Mouse (Mus musculus) ES-Bruce4 (cell line): ENCODE measurements around the gene Klhdc8a. TPM values are rescaled to one million over a fixed set of nuclear protein-coding genes. Genes with fewer than 3 reads are reported as not detected.

Experiments used
- H3K27ac ChIP-seq: 2 replicates; pipeline ENCODE4 v1.5.1; 2012; ENCODE audit warnings: low read length, inconsistent platforms; ENCODE audit not compliant: insufficient read depth
- H3K27me3 ChIP-seq: 2 replicates; pipeline ENCODE4 v1.6.1; 2012; ENCODE audit warnings: mild to moderate bottlenecking, low read length, inconsistent platforms; ENCODE audit not compliant: control insufficient read depth, poor library complexity, insufficient read depth, severe bottlenecking
- H3K36me3 ChIP-seq: 2 replicates; pipeline ENCODE4 v1.6.1; 2012; ENCODE audit warnings: inconsistent platforms, mild to moderate bottlenecking, low read length, moderate library complexity; ENCODE audit not compliant: control insufficient read depth, poor library complexity, insufficient read depth, severe bottlenecking
- H3K4me1 ChIP-seq: one replicate; pipeline ENCODE4 v1.8.1; 2011; ENCODE audit warnings: low read length; ENCODE audit not compliant: control insufficient read depth, insufficient read depth
- H3K4me3 ChIP-seq: 2 replicates; pipeline ENCODE4 v1.5.1; 2011; ENCODE audit warnings: low read depth, mild to moderate bottlenecking, low read length
- H3K9ac ChIP-seq: 2 replicates; pipeline ENCODE4 v1.6.1; 2012; ENCODE audit warnings: low read depth, mild to moderate bottlenecking, inconsistent platforms; ENCODE audit not compliant: poor library complexity, severe bottlenecking
- H3K9me3 ChIP-seq: replicated peaks from 2 replicates; pipeline ENCODE4 v1.6.1; 2012; ENCODE audit warnings: mild to moderate bottlenecking, low read length, inconsistent platforms; ENCODE audit not compliant: control insufficient read depth, poor library complexity, insufficient read depth, severe bottlenecking
- CTCF ChIP-seq: IDR thresholded peaks from one replicate; pipeline ENCODE4 v1.8.1; 2011; ENCODE audit warnings: low read depth, low read length
- EP300 ChIP-seq: IDR thresholded peaks from 2 replicates; pipeline ENCODE4 v1.6.1; 2011; ENCODE audit warnings: low read depth, low read length; ENCODE audit not compliant: insufficient read depth
- POLR2A ChIP-seq: IDR thresholded peaks from one replicate; pipeline ENCODE4 v1.8.1; 2011; ENCODE audit warnings: low read length; ENCODE audit not compliant: insufficient read depth
- polyA plus RNA-seq: library from polyadenylated mRNA; stranded (reverse); fragments of >200 nt; gene quantifications from 2 replicates; pipeline ENCODE4 v1.2.4, GENCODE M21; 2011; ENCODE audit warnings: low read depth; ENCODE audit not compliant: missing spikeins, insufficient read depth, insufficient read length

Gene Klhdc8a
- polyA plus RNA-seq, 1 experiment, result 0.60 TPM

GRCm38 (mm10) chr1:132353389-132353788 is 55.0 kb downstream of the Klhdc8a start:
- TF ChIP-seq POLR2A, result no peak
- TF ChIP-seq EP300, result no peak
- TF ChIP-seq CTCF, result no peak
- no peak overlapping the region for H3K9ac ChIP-seq
- no peaks in the 10 kb centered on the region for H3K36me3 ChIP-seq
- no peaks in the 10 kb centered on the region for H3K27me3 ChIP-seq
- H3K4me3 ChIP-seq, result no peak overlapping the region
- no peaks in the 10 kb centered on the region for H3K4me1 ChIP-seq
- H3K27ac ChIP-seq, result no peak overlapping the region
- peaks cover 3% of the 10 kb centered on the region for H3K9me3 ChIP-seq

GRCm38 (mm10) chr1:132354234-132354633 is 55.8 kb downstream of the Klhdc8a start:
- TF ChIP-seq CTCF, result no peak
- Histone ChIP-seq H3K4me1 (no peaks in the 10 kb centered on the region), H3K9ac (no peak overlapping the region), H3K27me3 (no peaks in the 10 kb centered on the region), H3K27ac (no peak overlapping the region), H3K9me3 (peaks cover 3% of the 10 kb centered on the region), H3K4me3 (no peak overlapping the region), H3K36me3 (no peaks in the 10 kb centered on the region)

GRCm38 (mm10) chr1:132355162-132355601 is 56.8 kb downstream of the Klhdc8a start:
- H3K4me3 ChIP-seq, result no peak overlapping the region
- H3K9me3 ChIP-seq, result peaks cover 3% of the 10 kb centered on the region
- no peaks in the 10 kb centered on the region for H3K4me1 ChIP-seq
- H3K36me3 ChIP-seq, result no peaks in the 10 kb centered on the region
- TF ChIP-seq CTCF (no peak), POLR2A (no peak), EP300 (no peak)
- H3K27ac ChIP-seq, result no peak overlapping the region
- H3K9ac ChIP-seq, result no peak overlapping the region
- H3K27me3 ChIP-seq, result no peaks in the 10 kb centered on the region

- Histone ChIP-seq H3K27me3 (no peaks in the 10 kb centered on the region), H3K36me3 (no peaks in the 10 kb centered on the region), H3K9me3 (peaks cover 3% of the 10 kb centered on the region), H3K9ac (no peak overlapping the region), H3K4me3 (no peak overlapping the region), H3K27ac (no peak overlapping the region), H3K4me1 (no peaks in the 10 kb centered on the region)
- TF ChIP-seq CTCF (peak; percentile 95), EP300 (no peak)
These were observed 57.4 kb downstream of the Klhdc8a start for GRCm38 (mm10) chr1:132355841-132356242.

GRCm38 (mm10) chr1:132356841-132357240 is 58.4 kb downstream of the Klhdc8a start:
- TF ChIP-seq EP300 (no peak), POLR2A (no peak), CTCF (no peak)
- H3K27me3 ChIP-seq, result no peaks in the 10 kb centered on the region
- no peaks in the 10 kb centered on the region for H3K4me1 ChIP-seq
- no peak overlapping the region for H3K4me3 ChIP-seq
- no peaks in the 10 kb centered on the region for H3K9me3 ChIP-seq
- H3K27ac ChIP-seq, result no peak overlapping the region
- H3K36me3 ChIP-seq, result no peaks in the 10 kb centered on the region
- no peak overlapping the region for H3K9ac ChIP-seq

Other genes starting within 250 kb of the Klhdc8a start
- 0.44 TPM in 1 of 2 replicates, not detected in the other for gene Mfsd4a, start 230.6 kb upstream of the Klhdc8a start, polyA plus RNA-seq
- gene Cdk18, start 158.9 kb upstream of the Klhdc8a start, polyA plus RNA-seq, result 24.6 and 32.8 TPM in 2 replicates
- gene Lemd1, start 107.2 kb upstream of the Klhdc8a start, polyA plus RNA-seq, result 16.8 and 20.0 TPM in 2 replicates
- gene AC124108.1, start 107.2 kb upstream of the Klhdc8a start, polyA plus RNA-seq, result 7.6 and 7.7 TPM in 2 replicates
- gene Gm10188, start 68.9 kb upstream of the Klhdc8a start, polyA plus RNA-seq, result not detected in 2 replicates
- 20.0 and 21.7 TPM in 2 replicates for gene Nuak2, start 17.5 kb downstream of the Klhdc8a start, polyA plus RNA-seq
- gene Tmcc2, start 92.7 kb downstream of the Klhdc8a start, polyA plus RNA-seq, result 11.0 and 11.1 TPM in 2 replicates
- gene Dstyk, start 118.9 kb downstream of the Klhdc8a start, polyA plus RNA-seq, result 19.9 and 22.5 TPM in 2 replicates
- 72.9 and 85.4 TPM in 2 replicates for gene Rbbp5, start 178.7 kb downstream of the Klhdc8a start, polyA plus RNA-seq
- gene Tmem81, start 207.6 kb downstream of the Klhdc8a start, polyA plus RNA-seq, result 8.6 and 10.1 TPM in 2 replicates
- gene Cntn2, start 244.6 kb downstream of the Klhdc8a start, polyA plus RNA-seq, result 3.0 and 3.1 TPM in 2 replicates